Mouse (Mus musculus): Measurements from ENCODE around the gene Aknad1.

GRCm38 (mm10) chr3:108769547-108769946 is 30.1 kb downstream of the Aknad1 start:
- no peak for TF ChIP-seq CTCF (IDR thresholded peaks at IDR 0.05; ENCODE audit: low read depth, low read length)
- no peak for TF ChIP-seq POLR2A (IDR thresholded peaks at IDR 0.05; ENCODE audit: borderline replicate concordance, low read depth, low read length)

Measured in bone marrow macrophage, adult 2 months (primary cell).